Mouse (Mus musculus) hindbrain, embryonic 11.5 days (tissue): ENCODE measurements around the gene Med23. TPM values are rescaled to one million over a fixed set of nuclear protein-coding genes. Genes with fewer than 3 reads are reported as not detected.

Source experiments
- ATAC-seq: fragments of 200-750 bp; cut with Nextera tagmentation; 2 replicates; pipeline ENCODE4 v1.8.0; 2017; ENCODE audit warnings: mild to moderate bottlenecking, moderate TSS enrichment, moderate library complexity; ENCODE audit not compliant: low FRiP score
- DNase-seq: peaks from one replicate; pipeline ENCODE4 v3.0.0-alpha.2; 2015; ENCODE audit warnings: low spot score
- H3K27ac ChIP-seq: fragments of 300-500 bp; sonication (generic); 2 replicates; pipeline ENCODE4 v1.5.1; 2014; ENCODE audit warnings: mild to moderate bottlenecking, low read depth, low read length
- H3K27me3 ChIP-seq: fragments of 300-500 bp; sonication (generic); 2 replicates; pipeline ENCODE4 v1.6.1; 2014; ENCODE audit warnings: mild to moderate bottlenecking, low read length, moderate library complexity, mixed read lengths; ENCODE audit not compliant: control insufficient read depth, insufficient read depth
- H3K36me3 ChIP-seq: fragments of 300-500 bp; sonication (generic); 2 replicates; pipeline ENCODE4 v1.6.1; 2014; ENCODE audit warnings: mild to moderate bottlenecking, low read length, moderate library complexity, mixed read lengths; ENCODE audit not compliant: control insufficient read depth, insufficient read depth
- H3K4me1 ChIP-seq: fragments of 300-500 bp; sonication (generic); replicated peaks from 2 replicates; pipeline ENCODE4 v1.6.1; 2014; ENCODE audit warnings: low read length, mixed read lengths; ENCODE audit not compliant: control insufficient read depth, insufficient read depth
- H3K4me2 ChIP-seq: fragments of 300-500 bp; sonication (generic); replicated peaks from 2 replicates; pipeline ENCODE4 v1.6.1; 2014; ENCODE audit warnings: mild to moderate bottlenecking, low read depth, low read length
- H3K4me3 ChIP-seq: fragments of 300-500 bp; sonication (generic); 2 replicates; pipeline ENCODE4 v1.5.1; 2014; ENCODE audit warnings: low read depth, low read length
- H3K9ac ChIP-seq: fragments of 300-500 bp; sonication (generic); 2 replicates; pipeline ENCODE4 v1.6.1; 2014; ENCODE audit warnings: low read depth, low read length
- H3K9me3 ChIP-seq: fragments of 300-500 bp; sonication (generic); 2 replicates; pipeline ENCODE4 v1.6.1; 2016; ENCODE audit warnings: low read length; ENCODE audit not compliant: control insufficient read depth
- WGBS: fragments of 180-500 bp; shearing (Covaris S2); extraction: QIAGEN DNeasy Blood & Tissue Kit; methylation state at CpG from one replicate; pipeline ENCODE4 v1.1.7; 2014; 5-methylcytosine and 5-hydroxymethylcytosine counted together
- polyA plus RNA-seq: library from polyadenylated mRNA; unstranded; fragments of >200 nt; fragmentation: Nextera tagmentation; extraction: Ambion mirVana; gene quantifications from 2 replicates; pipeline ENCODE4 v1.2.1, GENCODE M21; 2014

Med23 gene
- polyA plus RNA-seq, 1 experiment from 2014 or later: 32.2 TPM

- Histone ChIP-seq H3K4me1 (no peaks in the 10 kb centered on the region), H3K27ac (no peak overlapping the region), H3K36me3 (no peaks in the 10 kb centered on the region), H3K4me3 (no peak overlapping the region), H3K4me2 (no peak overlapping the region), H3K9ac (no peak overlapping the region), H3K9me3 (no peaks in the 10 kb centered on the region), H3K27me3 (no peaks in the 10 kb centered on the region)
- peak; percentile 35 for DNase-seq
- WGBS: 51% methylated on average over 2 of the region's 2 CpGs
- ATAC-seq: no peak
Observed at GRCm38 (mm10) chr10:24961112-24961511, 91.3 kb downstream of the Med23 start.

- H3K36me3 ChIP-seq: no peaks in the 10 kb centered on the region
- H3K27ac ChIP-seq: no peak overlapping the region
- no peaks in the 10 kb centered on the region for H3K27me3 ChIP-seq
- H3K4me1 ChIP-seq: no peaks in the 10 kb centered on the region
- no peaks in the 10 kb centered on the region for H3K9me3 ChIP-seq
- H3K4me3 ChIP-seq: no peak overlapping the region
- DNase-seq (no peak), ATAC-seq (no peak)
- no peak overlapping the region for H3K9ac ChIP-seq
- WGBS: 69% methylated on average over 2 of the region's 2 CpGs
- H3K4me2 ChIP-seq: no peak overlapping the region
Observed at GRCm38 (mm10) chr10:24961889-24962288, 92.1 kb downstream of the Med23 start.

Other genes with a start within 250 kb of the Med23 start
- 0.66 and 1.2 TPM in 2 replicates for gene Enpp1, start 157.8 kb upstream of the Med23 start, polyA plus RNA-seq
- gene Enpp3, start 27.2 kb upstream of the Med23 start, polyA plus RNA-seq: 4.9 and 5.7 TPM in 2 replicates
- 8.3 and 8.9 TPM in 2 replicates for gene Arg1, start 57.5 kb downstream of the Med23 start, polyA plus RNA-seq